Mouse (Mus musculus) lung, embryonic 15.5 days (tissue): ENCODE measurements around the gene Slc25a3. TPM values are rescaled to one million over a fixed set of nuclear protein-coding genes. Genes with fewer than 3 reads are reported as not detected.

Experiments
- ATAC-seq: fragments of 200-750 bp; cut with Nextera tagmentation; 2 replicates; pipeline ENCODE4 v1.8.0; 2017; ENCODE audit warnings: moderate number of reproducible peaks, borderline replicate concordance; ENCODE audit not compliant: low FRiP score, low TSS enrichment; ENCODE audit errors: extremely low read depth
- H3K27ac ChIP-seq: fragments of 300-500 bp; sonication (generic); 2 replicates; pipeline ENCODE4 v1.5.1; 2015; ENCODE audit warnings: moderate library complexity, mild to moderate bottlenecking, inconsistent platforms
- H3K27me3 ChIP-seq: fragments of 300-500 bp; sonication (generic); 2 replicates; pipeline ENCODE4 v1.6.1; 2015; ENCODE audit warnings: inconsistent platforms
- H3K36me3 ChIP-seq: fragments of 300-500 bp; sonication (generic); 2 replicates; pipeline ENCODE4 v1.6.1; 2015; ENCODE audit warnings: inconsistent platforms
- H3K4me1 ChIP-seq: fragments of 300-500 bp; sonication (generic); 2 replicates; pipeline ENCODE4 v1.6.1; 2015; ENCODE audit warnings: inconsistent platforms
- H3K4me2 ChIP-seq: fragments of 300-500 bp; sonication (generic); 2 replicates; pipeline ENCODE4 v1.6.1; 2015; ENCODE audit warnings: inconsistent platforms, mild to moderate bottlenecking, moderate library complexity
- H3K4me3 ChIP-seq: fragments of 300-500 bp; sonication (generic); 2 replicates; pipeline ENCODE4 v1.5.1; 2015; ENCODE audit warnings: mild to moderate bottlenecking, inconsistent platforms
- H3K9ac ChIP-seq: fragments of 300-500 bp; sonication (generic); 2 replicates; pipeline ENCODE4 v1.6.1; 2015; ENCODE audit warnings: inconsistent platforms
- H3K9me3 ChIP-seq: fragments of 300-500 bp; sonication (generic); 2 replicates; pipeline ENCODE4 v1.6.1; 2016; ENCODE audit warnings: inconsistent platforms
- WGBS: fragments of 180-500 bp; shearing (Covaris S2); methylation state at CpG from one replicate; pipeline ENCODE4 v1.1.7; 2015; 5-methylcytosine and 5-hydroxymethylcytosine counted together
- polyA plus RNA-seq: library from polyadenylated mRNA; unstranded; fragments of >200 nt; fragmentation: Nextera tagmentation; extraction: Ambion mirVana; gene quantifications from 2 replicates; pipeline ENCODE4 v1.2.1, GENCODE M21; 2015

The Slc25a3 gene
- polyA plus RNA-seq, 1 experiment from 2014 or later: 417 TPM

DNA sequence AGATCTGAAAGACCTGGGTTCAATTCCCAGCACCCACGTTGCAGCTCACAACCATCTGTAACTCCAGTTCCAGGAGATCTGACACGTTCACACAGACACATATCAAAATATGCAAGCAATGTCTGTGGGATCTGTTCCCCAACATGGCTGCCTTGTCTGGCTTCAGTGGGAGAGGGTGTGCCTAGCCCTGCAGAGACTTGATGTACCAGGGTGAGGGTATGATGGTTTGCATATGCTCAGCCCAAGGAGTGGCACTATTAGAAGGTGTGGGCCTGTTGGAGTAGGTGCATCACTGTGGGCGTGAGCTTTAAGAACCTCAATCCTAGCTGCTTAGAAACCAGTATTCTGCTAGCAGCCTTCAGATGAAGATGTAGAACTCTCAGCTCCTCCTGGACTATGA, 17.9 kb downstream of the Slc25a3 start:
- Histone ChIP-seq H3K36me3 (peaks cover 12% of the 10 kb centered on the region), H3K27ac (no peak overlapping the region), H3K4me2 (no peak overlapping the region), H3K9ac (no peak overlapping the region), H3K4me3 (no peak overlapping the region), H3K27me3 (no peaks in the 10 kb centered on the region), H3K9me3 (no peaks in the 10 kb centered on the region), H3K4me1 (no peaks in the 10 kb centered on the region)
- ATAC-seq: no peak
- 77% methylated on average over 3 of the region's 3 CpGs for WGBS

DNA sequence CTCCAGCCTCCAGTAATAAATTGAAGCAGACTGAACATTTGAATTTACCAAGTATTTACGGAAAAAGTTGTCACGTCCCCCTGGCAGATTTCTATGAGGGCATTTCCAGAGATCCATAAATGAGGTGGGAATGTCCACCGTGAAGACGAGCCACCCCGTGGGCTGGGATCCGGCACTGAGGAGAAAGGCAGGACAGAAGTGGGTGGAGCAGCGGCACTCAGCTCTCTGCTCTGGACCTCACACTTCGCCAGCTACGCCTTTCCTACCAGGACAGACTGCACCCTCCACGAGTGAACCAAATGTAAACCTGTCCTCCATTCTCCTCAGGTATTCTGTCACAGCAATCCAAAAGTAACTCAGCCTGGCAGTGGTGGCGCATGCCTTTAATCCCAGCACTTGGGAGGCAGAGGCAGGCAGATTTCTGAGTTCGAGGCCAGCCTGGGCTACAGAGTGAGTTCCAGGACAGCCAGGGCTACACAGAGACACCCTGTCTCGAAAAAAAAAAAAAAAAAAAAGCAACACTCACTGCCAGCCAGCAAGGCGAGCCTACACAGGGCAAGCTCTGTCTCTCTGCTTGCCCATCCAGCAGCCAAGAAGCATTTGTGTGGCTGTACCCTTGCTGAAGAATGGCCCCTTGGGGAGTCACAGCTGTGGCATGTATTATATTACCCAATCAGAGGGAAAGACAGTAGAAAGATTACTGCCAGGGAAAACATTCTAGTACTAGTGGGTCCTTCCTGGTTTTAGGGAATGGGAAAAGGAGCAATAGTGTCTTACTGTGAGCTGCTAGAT, 20.9 kb downstream of the Slc25a3 start:
- 89% methylated on average over 14 of the region's 14 CpGs for WGBS
- Histone ChIP-seq H3K36me3 (peaks cover 20% of the 10 kb centered on the region), H3K4me2 (no peak overlapping the region), H3K9ac (no peak overlapping the region), H3K27me3 (no peaks in the 10 kb centered on the region), H3K9me3 (no peaks in the 10 kb centered on the region), H3K27ac (no peak overlapping the region), H3K4me1 (no peaks in the 10 kb centered on the region), H3K4me3 (no peak overlapping the region)
- no peak for ATAC-seq

DNA sequence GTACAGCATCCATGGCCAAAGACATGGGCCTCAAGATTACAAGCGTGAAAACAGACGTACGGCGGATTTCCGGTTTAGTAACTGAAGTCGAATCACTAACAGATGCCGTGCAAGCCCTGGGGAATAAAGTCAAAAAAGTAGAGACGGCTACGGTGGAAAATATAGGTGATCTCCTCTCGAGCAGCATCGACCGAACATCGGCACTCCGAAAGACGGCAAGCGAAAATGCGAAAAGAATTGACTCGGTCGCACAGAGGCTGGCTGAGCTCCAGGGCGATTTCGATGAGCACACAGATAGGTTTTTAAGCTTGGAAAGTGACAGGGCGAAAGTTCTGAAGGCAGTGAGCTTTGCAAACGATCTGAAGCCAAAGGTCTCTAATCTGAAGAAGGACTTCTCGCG, 21.9 kb downstream of the Slc25a3 start:
- ATAC-seq: no peak
- no peaks in the 10 kb centered on the region for H3K4me1 ChIP-seq
- no peak overlapping the region for H3K27ac ChIP-seq
- H3K36me3 ChIP-seq: peaks cover 24% of the 10 kb centered on the region
- no peak overlapping the region for H3K4me2 ChIP-seq
- 94% methylated on average over 25 of the region's 25 CpGs for whole genome bisulfite sequencing
- H3K9me3 ChIP-seq: no peaks in the 10 kb centered on the region
- no peak overlapping the region for H3K4me3 ChIP-seq
- no peaks in the 10 kb centered on the region for H3K27me3 ChIP-seq
- H3K9ac ChIP-seq: no peak overlapping the region

DNA sequence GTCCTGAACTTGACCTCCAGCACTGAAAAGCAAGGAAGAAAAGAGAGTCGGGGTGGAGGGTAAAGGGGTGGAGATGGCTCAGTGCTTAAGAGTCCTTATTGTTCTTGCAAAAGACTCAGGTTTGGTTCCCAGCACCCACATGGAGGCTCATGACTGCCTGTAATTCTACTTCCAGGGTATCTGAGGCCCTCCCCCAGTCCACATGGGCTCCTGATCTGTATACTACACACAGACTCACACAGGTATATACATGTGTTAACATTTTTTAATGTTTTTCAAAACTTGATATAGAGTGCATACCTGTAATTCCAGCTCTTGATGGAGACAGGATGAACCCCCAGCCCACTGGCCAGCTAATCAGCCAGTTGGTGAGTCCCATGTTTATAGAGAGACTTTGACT, 23.8 kb downstream of the Slc25a3 start:
- H3K27me3 ChIP-seq: no peaks in the 10 kb centered on the region
- H3K4me3 ChIP-seq: no peak overlapping the region
- no peaks in the 10 kb centered on the region for H3K4me1 ChIP-seq
- 74% methylated on average over 1 of the region's 1 CpGs for WGBS
- no peak for ATAC-seq
- peaks cover 32% of the 10 kb centered on the region for H3K36me3 ChIP-seq
- no peak overlapping the region for H3K9ac ChIP-seq
- H3K4me2 ChIP-seq: no peak overlapping the region
- H3K9me3 ChIP-seq: no peaks in the 10 kb centered on the region
- no peak overlapping the region for H3K27ac ChIP-seq

DNA sequence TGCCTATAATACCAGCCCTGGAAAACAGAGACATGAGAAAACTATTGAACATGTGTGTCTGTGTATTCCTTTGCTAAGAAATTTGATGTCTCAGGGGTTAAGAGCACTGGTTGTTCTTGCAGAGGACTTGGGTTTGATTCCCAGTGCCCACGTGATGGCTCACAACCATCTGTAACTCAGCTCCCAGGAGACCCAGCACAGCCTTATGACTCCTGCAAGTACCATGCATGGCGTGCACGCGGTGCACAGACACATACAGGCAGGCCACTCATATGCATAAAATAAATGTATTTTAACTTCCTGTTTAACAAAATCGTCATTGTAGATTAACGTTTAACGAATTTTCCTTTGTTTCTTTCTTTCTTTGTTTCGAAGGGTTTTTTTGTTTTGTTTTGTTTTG, 25.8 kb downstream of the Slc25a3 start:
- H3K4me2 ChIP-seq: no peak overlapping the region
- no peaks in the 10 kb centered on the region for H3K27me3 ChIP-seq
- H3K4me1 ChIP-seq: no peaks in the 10 kb centered on the region
- H3K36me3 ChIP-seq: peaks cover 39% of the 10 kb centered on the region
- 85% methylated on average over 8 of the region's 8 CpGs for WGBS
- no peak for ATAC-seq
- H3K9ac ChIP-seq: no peak overlapping the region
- no peak overlapping the region for H3K27ac ChIP-seq
- no peak overlapping the region for H3K4me3 ChIP-seq
- no peaks in the 10 kb centered on the region for H3K9me3 ChIP-seq

DNA sequence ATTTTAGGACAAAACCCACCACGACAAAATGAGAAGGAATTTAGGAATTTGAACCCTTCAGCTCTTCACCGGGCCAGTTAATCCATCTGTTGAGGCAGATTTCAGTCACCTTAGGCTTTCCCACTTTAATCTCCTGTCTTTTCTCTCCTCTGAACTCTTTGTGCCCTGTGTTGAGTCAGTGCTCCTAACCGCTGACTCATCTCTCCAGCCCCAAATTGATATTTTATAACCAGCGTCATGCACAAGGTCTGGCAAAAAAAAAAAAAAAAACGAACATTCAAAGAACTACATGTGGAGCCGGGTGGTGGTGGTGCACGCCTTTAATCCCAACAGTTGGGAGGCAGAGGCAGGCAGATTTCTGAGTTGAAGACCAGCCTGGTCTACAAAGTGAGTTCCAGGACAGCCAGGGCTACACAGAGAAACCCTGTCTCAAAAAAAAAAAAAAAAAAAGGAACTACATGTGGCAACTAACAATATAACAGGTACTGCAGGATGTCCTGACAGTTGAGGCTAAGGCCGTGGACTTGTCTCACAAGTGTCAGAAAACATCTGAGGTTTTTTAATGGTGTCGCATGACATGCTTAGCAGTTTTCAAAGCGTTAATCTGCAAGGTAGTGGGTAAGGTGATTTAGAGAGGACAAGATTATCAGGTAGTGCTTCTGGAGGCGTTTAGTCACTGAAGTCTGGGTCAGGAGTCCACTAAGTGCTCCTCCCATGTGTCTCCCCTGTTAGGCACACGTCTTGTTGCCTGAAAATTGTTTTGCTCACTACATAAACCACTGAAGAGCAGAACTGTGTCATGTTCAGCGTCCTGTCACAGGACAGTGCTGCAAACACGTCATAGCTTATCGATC, 29.4 kb downstream of the Slc25a3 start:
- no peak for ATAC-seq
- no peak overlapping the region for H3K27ac ChIP-seq
- H3K9me3 ChIP-seq: no peaks in the 10 kb centered on the region
- no peak overlapping the region for H3K9ac ChIP-seq
- 83% methylated on average over 15 of the region's 15 CpGs for WGBS
- no peak overlapping the region for H3K4me2 ChIP-seq
- H3K36me3 ChIP-seq: peaks cover 26% of the 10 kb centered on the region
- no peaks in the 10 kb centered on the region for H3K4me1 ChIP-seq
- no peak overlapping the region for H3K4me3 ChIP-seq
- no peaks in the 10 kb centered on the region for H3K27me3 ChIP-seq

DNA sequence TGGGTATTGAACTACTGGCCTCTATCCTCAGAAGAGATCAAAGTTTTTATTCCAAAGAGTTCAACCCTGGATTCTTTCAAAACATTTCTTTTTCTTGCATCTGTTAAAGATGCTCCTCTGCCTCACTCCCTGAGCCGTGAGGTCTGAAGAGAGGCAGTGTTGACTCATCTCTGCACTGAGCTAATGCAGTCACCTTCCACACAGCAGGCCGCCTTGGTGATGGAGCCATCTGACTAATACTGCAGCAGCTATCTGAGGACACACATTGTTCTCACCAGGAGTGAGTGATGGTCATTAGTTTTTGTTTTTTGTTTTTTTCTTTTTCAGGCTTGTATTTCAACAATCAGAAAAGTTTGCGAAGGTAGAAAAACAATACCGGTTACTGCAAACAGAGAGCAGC, 31.0 kb downstream of the Slc25a3 start:
- Histone ChIP-seq H3K4me1 (no peaks in the 10 kb centered on the region), H3K4me3 (no peak overlapping the region), H3K4me2 (no peak overlapping the region), H3K36me3 (peaks cover 22% of the 10 kb centered on the region; the same call in 1 of the 2 replicates), H3K9ac (no peak overlapping the region), H3K27me3 (no peaks in the 10 kb centered on the region), H3K27ac (no peak overlapping the region), H3K9me3 (no peaks in the 10 kb centered on the region)
- no peak for ATAC-seq
- 79% methylated on average over 4 of the region's 4 CpGs for WGBS

DNA sequence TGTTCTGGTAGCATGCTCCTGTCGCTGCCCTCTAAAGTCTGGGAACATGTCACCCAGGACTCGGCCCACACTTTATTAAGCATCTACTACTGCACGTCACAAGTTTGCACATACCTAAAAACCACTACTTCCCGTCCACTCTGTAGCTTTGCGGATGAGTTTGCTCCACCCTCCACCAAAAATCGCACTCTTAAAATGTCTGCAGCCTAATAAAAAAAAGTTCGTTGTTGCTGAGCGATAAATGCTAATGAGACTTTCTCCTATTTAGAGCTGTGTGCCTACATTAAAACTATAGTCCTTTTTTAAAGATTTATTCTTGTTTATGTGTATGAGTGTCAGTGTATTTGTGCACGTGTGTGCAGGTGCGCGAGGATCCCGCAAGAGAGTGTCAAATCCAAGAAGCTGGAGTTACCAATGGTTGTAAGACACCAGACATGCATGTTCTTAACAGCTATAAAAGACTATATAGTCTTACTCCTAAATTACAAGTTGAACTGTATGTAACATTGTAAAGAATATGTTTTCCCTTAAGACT, 40.4 kb downstream of the Slc25a3 start:
- peak overlapping the region; percentile 75 for H3K4me2 ChIP-seq
- H3K4me1 ChIP-seq: peaks cover 8% of the 10 kb centered on the region; the same call in 1 of the 2 replicates
- H3K9me3 ChIP-seq: no peaks in the 10 kb centered on the region
- H3K36me3 ChIP-seq: peaks cover 4% of the 10 kb centered on the region; the same call in 1 of the 2 replicates
- no peak for ATAC-seq
- H3K9ac ChIP-seq: peak overlapping the region; percentile 78
- H3K4me3 ChIP-seq: peak overlapping the region; percentile 78
- peak overlapping the region; percentile 69 for H3K27ac ChIP-seq
- 33% methylated on average over 12 of the region's 12 CpGs for WGBS
- no peaks in the 10 kb centered on the region for H3K27me3 ChIP-seq

DNA sequence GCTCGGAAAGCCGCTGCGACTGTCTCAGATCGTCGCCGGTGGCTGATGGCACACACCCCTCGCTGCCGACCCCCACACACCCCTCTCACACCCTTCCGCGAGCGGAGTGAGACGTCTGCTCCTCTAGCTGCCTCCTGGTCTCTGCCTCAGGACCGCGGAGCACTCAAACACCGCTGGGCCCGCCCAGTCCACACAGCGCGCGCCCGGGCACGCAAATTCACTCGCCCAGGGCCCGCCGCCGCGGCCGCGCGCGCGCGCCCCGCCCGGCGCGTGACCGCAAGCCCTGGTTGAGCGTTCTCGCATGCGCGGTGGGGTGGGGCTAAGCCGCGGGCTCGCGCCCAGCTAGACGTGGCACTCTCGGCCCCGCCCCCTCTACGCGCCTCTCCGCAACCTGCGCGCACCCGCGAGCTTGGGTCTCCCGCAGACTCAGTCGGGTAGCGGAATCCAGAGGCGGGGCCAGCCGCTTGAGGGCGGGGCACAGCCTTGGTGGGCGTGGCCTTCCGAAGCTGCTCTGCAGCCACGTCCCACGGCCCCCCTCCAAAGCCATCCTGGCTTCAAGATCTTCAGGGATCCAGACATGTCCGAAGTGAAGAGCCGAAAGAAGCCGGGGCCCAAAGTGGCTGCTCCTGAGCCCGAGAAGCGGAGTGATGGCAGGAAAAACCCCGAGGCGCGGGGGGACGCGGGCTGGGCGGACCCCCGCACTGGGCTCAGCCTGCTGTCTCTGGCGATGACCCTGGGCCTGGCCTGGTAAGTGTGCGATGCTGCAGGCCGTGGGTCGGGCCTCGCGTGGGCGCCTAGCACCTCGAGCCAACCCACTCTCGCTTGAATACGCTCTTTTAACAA, 41.1 kb downstream of the Slc25a3 start, which contains the start of the genes Apaf1 and Ikbip:
TSS of gene Apaf1 (minus strand) at position 221 of the 843 bp plus-strand sequence.
TSS of gene Ikbip (plus strand) at position 391 of the 843 bp plus-strand sequence.
- peak within 1 kb of the TSS; percentile 78 for H3K4me3 ChIP-seq
- peaks cover 8% of the 10 kb centered on the region; the same call in 1 of the 2 replicates for H3K4me1 ChIP-seq
- peak within 1 kb of the TSS; percentile 89 for H3K27ac ChIP-seq
- peaks cover 8% of the 10 kb centered on the region; the same call in 1 of the 2 replicates for H3K36me3 ChIP-seq
- no peaks in the 10 kb centered on the region for H3K9me3 ChIP-seq
- H3K4me2 ChIP-seq: peak within 1 kb of the TSS; percentile 75
- H3K9ac ChIP-seq: peak within 1 kb of the TSS; percentile 87
- WGBS: under 1% methylated on average over 87 of the region's 87 CpGs
- peak; percentile 95 for ATAC-seq
- no peaks in the 10 kb centered on the region for H3K27me3 ChIP-seq

DNA sequence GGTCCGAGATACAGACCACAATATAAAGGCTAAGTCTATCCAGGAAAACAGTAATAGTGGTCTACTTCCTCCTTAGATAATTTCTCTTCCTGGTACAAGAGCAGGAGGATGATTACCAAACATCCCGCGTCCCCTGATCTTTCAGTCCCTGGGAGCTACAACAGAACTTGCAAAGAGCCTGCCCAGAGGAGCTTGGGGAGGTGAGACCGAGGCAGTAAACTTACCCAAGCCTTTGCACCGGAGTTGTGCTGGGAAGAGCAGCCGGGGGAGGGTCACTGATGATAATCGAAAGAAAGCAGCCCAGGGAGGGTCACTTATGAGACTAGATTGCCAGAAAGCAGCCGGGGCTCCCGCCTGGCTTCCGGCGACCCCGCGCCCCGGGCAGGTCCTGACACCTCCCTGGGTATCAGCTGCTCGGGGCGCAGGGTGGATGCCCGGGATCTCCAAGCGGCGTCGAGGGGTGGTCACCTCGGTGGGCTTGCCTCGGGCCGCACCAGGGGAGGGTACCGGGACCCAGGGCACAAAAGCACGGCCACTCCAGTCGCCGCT, 41.8 kb downstream of the Slc25a3 start:
- Histone ChIP-seq H3K36me3 (peaks cover 15% of the 10 kb centered on the region), H3K4me2 (peak overlapping the region; percentile 65), H3K27ac (peak overlapping the region; percentile 89), H3K9ac (peak overlapping the region; percentile 87), H3K27me3 (no peaks in the 10 kb centered on the region), H3K9me3 (no peaks in the 10 kb centered on the region), H3K4me1 (peaks cover 8% of the 10 kb centered on the region; the same call in 1 of the 2 replicates), H3K4me3 (peak overlapping the region; percentile 78)
- peak; percentile 35 for ATAC-seq
- under 1% methylated on average over 27 of the region's 27 CpGs for WGBS

DNA sequence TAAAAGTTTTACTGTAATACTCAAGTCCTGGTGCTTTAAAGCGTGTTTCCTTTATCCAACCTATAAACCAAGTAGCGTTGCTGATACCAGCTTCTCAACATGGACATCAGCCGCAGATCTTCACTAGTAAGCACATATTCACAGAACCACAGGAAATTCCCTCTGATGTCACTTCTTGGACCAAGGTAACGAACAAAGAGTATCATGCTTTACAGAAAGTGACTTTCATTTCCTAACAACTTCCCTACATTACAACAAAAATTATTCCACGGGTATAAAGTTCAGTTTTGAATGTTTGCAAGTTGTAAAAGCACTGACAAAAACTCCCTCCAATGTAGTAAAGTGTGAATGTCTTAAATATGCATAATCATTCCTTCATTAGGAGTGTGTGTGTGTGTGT, 43.3 kb downstream of the Slc25a3 start:
- Histone ChIP-seq H3K9ac (no peak overlapping the region), H3K27me3 (no peaks in the 10 kb centered on the region), H3K4me1 (peaks cover 8% of the 10 kb centered on the region; the same call in 1 of the 2 replicates), H3K27ac (no peak overlapping the region), H3K9me3 (no peaks in the 10 kb centered on the region), H3K4me2 (no peak overlapping the region; the same call in 1 of the 2 replicates), H3K4me3 (no peak overlapping the region), H3K36me3 (peaks cover 30% of the 10 kb centered on the region)
- ATAC-seq: no peak
- 75% methylated on average over 5 of the region's 5 CpGs for WGBS
